Mouse (Mus musculus) mesoderm, embryonic 11.5 days (tissue): ENCODE results near the gene Ints14.

ENCODE experiments used
- DNase-seq: peaks from one replicate; pipeline ENCODE4 v3.0.0-alpha.2; 2012; ENCODE audit warnings: low read depth, low spot score

Gene Ints14

GRCm38 (mm10) chr9:64960117-64960977 is at the start of gene Ints14:
TSS of gene Ints14 (plus strand) at chr9:64960905.
- DNase-seq: peak; percentile 97

- no peak for DNase-seq
Measured at GRCm38 (mm10) chr9:64913406-64913805, 47.3 kb upstream of the Ints14 start.

GRCm38 (mm10) chr9:64913973-64914372 is 46.7 kb upstream of the Ints14 start:
- no peak for DNase-seq

DNA sequence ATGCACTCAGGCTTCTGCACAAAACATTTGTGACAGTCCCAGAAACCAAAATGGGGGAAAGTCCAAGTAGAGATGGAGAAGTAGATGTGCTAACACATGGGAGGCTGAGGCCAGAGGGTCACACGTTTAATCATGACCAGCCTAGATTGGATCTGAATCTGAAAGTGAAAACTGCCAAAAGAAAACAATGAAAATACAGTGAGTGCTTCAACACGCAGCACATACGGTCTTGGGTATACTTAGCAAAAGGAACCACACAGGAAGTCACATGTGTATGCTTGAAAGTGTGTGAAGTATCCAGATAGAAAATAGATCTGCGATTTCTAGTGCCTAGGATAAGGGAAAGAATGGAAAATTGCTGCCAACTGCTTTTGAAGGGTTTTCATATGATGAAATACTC is 46.1 kb upstream of the Ints14 start:
- DNase-seq: no peak

DNA sequence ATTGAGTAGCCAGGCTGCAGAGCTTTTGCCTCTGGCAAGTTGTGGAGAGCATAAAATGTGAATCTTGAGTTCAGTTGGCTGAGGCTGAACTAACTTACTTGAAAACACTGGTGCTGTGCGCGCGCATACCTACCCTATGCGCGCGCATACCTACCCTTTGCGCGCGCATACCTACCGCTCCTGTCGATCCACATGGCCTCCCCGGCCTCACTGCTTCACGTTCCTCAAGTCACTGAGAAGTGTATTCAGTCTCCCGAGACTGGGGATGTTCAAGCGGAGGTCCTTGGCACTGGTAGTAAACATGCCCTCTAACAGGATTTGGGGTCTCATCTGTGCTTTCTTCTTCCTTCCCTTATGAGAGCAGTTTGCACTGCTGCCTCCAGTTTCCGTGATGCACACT is 42.1 kb upstream of the Ints14 start:
- DNase-seq: peak; percentile 72

- DNase-seq: no peak
Measured at GRCm38 (mm10) chr9:64925771-64926170, 34.9 kb upstream of the Ints14 start.

DNA sequence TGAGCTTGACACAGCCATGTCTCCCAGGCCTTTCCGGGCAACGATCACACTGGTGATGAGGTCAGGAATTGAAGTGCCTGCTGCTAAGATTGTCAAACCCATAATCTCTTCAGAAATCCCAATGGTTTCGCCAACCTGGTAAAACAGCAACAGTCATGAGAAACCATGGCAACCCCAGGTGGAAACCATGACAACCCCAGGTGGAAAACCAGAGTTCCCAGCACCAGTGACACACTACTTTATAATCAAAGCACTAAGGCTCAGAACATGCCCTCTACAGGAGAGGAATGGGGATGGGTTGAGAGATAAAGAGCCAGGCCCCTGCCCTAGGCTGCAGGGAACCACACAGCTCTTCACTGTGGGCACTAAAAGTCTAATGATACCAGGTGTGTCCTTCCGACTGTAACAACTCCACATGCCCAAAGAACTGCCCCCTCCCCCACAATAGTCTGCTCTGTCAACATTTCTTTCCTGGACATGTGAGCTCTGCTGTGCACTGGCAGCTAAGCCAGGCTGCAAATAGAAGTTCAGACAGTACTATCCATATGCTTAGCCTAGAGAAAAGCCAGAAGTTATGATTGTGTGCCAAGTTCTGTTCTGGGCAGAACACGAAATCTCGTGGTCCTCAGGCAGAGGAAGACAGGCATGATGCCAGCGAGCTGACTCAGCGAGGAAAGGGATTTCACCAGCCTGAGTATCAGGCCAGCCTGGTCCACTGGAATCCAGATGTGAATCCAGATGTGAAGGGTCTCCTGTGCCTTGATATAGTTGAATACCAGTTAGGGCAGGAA is 34.3 kb upstream of the Ints14 start:
- DNase-seq: no peak

- no peak for DNase-seq
Measured at GRCm38 (mm10) chr9:64930256-64930655, 30.4 kb upstream of the Ints14 start.

GRCm38 (mm10) chr9:64931751-64932610 is 28.7 kb upstream of the Ints14 start:
- DNase-seq: no peak

DNA sequence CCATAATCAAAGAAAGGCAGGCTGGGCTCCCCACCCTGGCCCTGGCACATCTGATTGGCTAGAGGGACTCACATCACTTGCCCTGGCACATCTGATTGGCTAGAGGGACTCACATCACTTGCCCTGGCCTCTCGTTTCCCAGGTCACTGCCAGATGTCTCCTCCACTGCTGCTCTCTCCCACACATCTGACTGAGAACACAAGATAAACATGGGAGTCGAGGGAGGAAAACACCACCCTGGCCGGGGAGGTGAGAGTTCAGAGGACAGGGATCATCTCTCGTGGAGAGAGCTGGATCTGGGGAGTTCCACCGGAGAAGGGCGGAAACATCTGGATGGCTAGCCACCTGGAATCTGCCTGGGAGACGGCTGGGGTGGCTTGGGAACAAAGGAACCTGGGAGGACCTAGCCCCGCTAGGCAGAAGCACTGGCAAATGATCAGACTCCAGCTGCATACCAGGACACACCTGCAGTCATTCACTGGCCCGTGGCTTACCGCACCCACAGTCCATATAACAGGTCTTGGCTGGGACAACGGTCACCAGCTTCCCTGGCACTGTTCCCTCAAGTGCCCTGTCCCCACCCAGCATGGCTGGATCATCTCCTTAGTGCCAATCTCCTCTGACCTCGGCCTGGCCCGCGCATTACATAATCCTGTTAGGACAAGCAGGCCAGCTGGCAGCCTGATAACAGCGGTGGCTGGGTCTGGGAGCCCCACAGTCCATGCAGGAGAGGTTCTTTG is 26.5 kb upstream of the Ints14 start:
- DNase-seq: peak; percentile 64

GRCm38 (mm10) chr9:64936508-64936907 is 24.2 kb upstream of the Ints14 start:
- DNase-seq: peak; percentile 77

- no peak for DNase-seq
Measured at GRCm38 (mm10) chr9:64937491-64937890, 23.2 kb upstream of the Ints14 start.

DNA sequence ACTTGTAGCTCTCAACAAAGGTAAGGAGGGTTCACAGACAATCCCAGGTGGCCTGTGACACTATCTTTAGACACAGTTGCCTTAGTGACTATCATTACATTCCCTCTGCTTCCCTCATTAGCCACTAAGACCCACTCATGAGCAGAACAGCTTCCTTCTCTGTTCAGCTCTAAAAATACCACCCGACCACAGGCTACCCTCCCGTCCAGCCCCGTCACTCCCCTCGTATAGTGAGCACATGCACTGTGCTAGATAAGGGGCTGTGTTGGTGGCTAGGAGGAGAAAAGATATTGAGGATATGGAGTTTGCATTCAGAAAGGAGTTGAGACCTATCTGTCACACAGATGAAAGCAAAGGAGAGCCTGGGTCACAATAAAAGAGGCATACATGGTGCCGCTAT is 22.2 kb upstream of the Ints14 start:
- DNase-seq: no peak

- DNase-seq: no peak
Measured at GRCm38 (mm10) chr9:64939281-64939680, 21.4 kb upstream of the Ints14 start.

GRCm38 (mm10) chr9:64939790-64940189 is 20.9 kb upstream of the Ints14 start:
- no peak for DNase-seq

GRCm38 (mm10) chr9:64940731-64941346 is 19.9 kb upstream of the Ints14 start:
- DNase-seq: no peak

DNA sequence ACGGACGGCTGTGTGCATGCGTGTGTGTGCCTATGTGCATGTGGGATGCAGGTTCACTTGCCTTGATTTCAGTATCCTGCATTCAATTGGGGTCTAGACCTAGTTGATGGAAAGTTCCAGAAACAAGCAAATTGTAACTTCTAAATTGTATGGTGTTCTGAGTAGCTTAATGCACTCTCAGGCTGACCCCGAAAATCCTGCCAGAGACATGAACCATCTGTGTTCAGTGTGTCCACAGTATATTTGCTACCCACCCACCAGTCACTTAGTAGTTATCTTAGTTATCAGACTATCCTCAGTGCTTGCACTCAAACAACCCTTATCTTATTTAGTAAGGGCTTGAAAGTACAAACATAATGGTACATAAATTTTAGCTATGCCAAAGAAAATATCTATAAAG is 19.1 kb upstream of the Ints14 start:
- no peak for DNase-seq

DNA sequence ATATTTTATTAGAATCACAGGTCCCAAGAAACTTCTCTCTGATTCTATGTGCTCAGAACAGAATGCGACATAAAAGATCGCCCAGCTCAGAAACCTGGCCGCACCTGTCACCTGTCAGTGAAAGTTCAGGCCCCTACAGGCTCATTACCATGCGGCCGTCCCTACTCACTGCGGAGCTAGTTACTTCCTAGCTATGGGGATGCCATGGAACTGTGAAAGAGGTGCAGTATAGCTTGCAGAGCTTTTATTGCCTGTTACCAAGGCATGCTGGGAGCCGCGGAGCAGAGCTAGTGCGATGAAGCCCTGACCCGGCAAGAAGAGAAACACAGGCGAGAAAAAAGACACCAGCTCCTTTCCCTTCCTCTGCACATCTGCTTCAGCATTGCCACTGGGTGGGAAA is 16.7 kb upstream of the Ints14 start:
- DNase-seq: no peak

DNA sequence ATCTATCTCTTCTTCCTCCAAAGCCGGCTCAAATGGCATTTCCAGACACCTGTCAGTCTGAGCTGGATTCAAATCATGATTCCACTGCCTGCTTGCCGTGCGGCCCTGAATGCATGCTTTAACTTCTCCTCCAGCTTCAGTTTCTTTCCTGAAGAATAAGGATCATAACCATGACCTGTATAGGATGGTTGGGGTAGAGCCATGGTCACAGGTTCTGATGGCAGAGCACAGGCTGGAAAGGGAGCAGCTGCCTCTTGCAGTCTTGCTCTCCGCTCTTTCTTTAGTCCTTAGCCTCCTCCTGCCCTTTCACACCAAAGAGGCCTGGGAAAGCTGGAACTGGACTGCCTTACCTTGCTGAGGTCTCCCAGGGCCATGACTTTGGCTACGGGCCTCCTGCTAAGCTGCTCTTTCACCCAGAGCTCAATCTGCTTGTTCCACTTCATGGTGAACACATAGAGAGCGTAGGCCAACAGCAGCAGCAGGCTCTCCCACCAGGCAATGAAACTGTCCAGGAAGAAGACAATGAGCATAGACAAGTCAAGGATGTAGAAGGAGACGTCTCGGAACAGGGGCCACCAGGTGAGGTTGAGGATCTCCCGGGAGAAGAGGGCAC is 13.1 kb upstream of the Ints14 start:
- no peak for DNase-seq

- DNase-seq: no peak
Measured at GRCm38 (mm10) chr9:64951161-64951657, 9.5 kb upstream of the Ints14 start, which contains the start of gene Slc24a1. TSS of gene Slc24a1 (minus strand) at chr9:64951607.
